Mouse (Mus musculus) CH12.LX (cell line): ENCODE data around the gene Gjb4. TPM values are rescaled to one million over a fixed set of nuclear protein-coding genes. Genes with fewer than 3 reads are reported as not detected.

ENCODE experiments used
- DNase-seq: peaks from one replicate; pipeline ENCODE4 v3.0.0-alpha.2; 2013; ENCODE audit errors: extremely low read depth
- H3K27ac ChIP-seq: 2 replicates; pipeline ENCODE4 v1.5.1; 2012; ENCODE audit warnings: low read depth, mild to moderate bottlenecking, control low read depth, moderate library complexity; ENCODE audit not compliant: insufficient read depth
- H3K27me3 ChIP-seq: replicated peaks from 2 replicates; pipeline ENCODE3; 2012; ENCODE audit warnings: inconsistent platforms
- H3K36me3 ChIP-seq, 2 experiments: replicated peaks in 1 of 2; 2 replicates each; pipeline versions ENCODE3 to v1.6.1; 2012; ENCODE audit warnings: inconsistent platforms in 1 of 2, low read length in 1 of 2, mild to moderate bottlenecking in 1 of 2, mixed read lengths in 1 of 2, moderate library complexity in 1 of 2; ENCODE audit not compliant: control insufficient read depth in 1 of 2, insufficient read depth in 1 of 2
- H3K4me1 ChIP-seq, 2 experiments: 2 replicates each; pipeline ENCODE4 v1.6.1; 2012; ENCODE audit warnings: inconsistent platforms in 1 of 2, moderate library complexity in 1 of 2; ENCODE audit not compliant: insufficient read depth in 2 of 2, control insufficient read depth in 1 of 2
- H3K4me2 ChIP-seq: 2 replicates; pipeline ENCODE4 v1.6.1; 2012; ENCODE audit warnings: low read depth, mild to moderate bottlenecking, control low read depth; ENCODE audit not compliant: poor library complexity, insufficient read depth, severe bottlenecking
- H3K4me3 ChIP-seq, 3 experiments: fragments of 150-350 bp in 1 of 3; sonication (generic) in 1 of 3; replicated peaks in 1 of 3; 2 replicates each; pipeline versions ENCODE3 to v1.5.1; 2011 to 2012; ENCODE audit warnings: low read depth in 2 of 3, low read length in 2 of 3, mild to moderate bottlenecking in 2 of 3, moderate library complexity in 2 of 3, control low read depth in 1 of 3, improper control_type of control experiment in 1 of 3, inconsistent platforms in 1 of 3, mixed read lengths in 1 of 3; ENCODE audit not compliant: poor library complexity in 1 of 3
- H3K79me2 ChIP-seq: replicated peaks from 2 replicates; pipeline ENCODE4 v1.6.1; 2012; ENCODE audit warnings: mild to moderate bottlenecking, moderate library complexity; ENCODE audit not compliant: control insufficient read depth, poor library complexity, insufficient read depth, severe bottlenecking; ENCODE audit errors: extremely low read depth
- H3K9ac ChIP-seq: 2 replicates; pipeline ENCODE4 v1.6.1; 2012; ENCODE audit warnings: low read depth, mild to moderate bottlenecking, control low read depth, moderate library complexity; ENCODE audit not compliant: insufficient read depth
- H3K9me3 ChIP-seq: replicated peaks from 2 replicates; pipeline ENCODE3; 2012; ENCODE audit warnings: low read length, inconsistent platforms, mixed read lengths
- CTCF ChIP-seq, 2 experiments: IDR thresholded peaks in 1 of 2; conservative IDR thresholded peaks in 1 of 2; 2 replicates each; pipeline ENCODE4 v1.5.1; 2011 to 2012; ENCODE audit warnings: low read depth in 2 of 2, low read length in 2 of 2, improper control_type of control experiment in 1 of 2, inconsistent platforms in 1 of 2, mild to moderate bottlenecking in 1 of 2, moderate library complexity in 1 of 2
- GABPA ChIP-seq: IDR thresholded peaks from 2 replicates; pipeline ENCODE4 v1.6.1; 2012; ENCODE audit warnings: low read depth, low read length, improper control_type of control experiment, inconsistent platforms; ENCODE audit not compliant: insufficient replicate concordance
- IRF4 ChIP-seq: IDR thresholded peaks from 2 replicates; pipeline ENCODE4 v1.6.1; 2014; ENCODE audit warnings: low read depth, mild to moderate bottlenecking, inconsistent platforms, low read length, improper control_type of control experiment
- MAZ ChIP-seq: IDR thresholded peaks from 2 replicates; pipeline ENCODE4 v1.6.1; 2012; ENCODE audit warnings: low read depth, mild to moderate bottlenecking, inconsistent platforms, low read length, improper control_type of control experiment, moderate library complexity
- RAD21 ChIP-seq: IDR thresholded peaks from 2 replicates; pipeline ENCODE4 v1.6.1; 2011; ENCODE audit warnings: low read depth, mild to moderate bottlenecking, low read length, improper control_type of control experiment, moderate library complexity
- RCOR1 ChIP-seq: conservative IDR thresholded peaks from 2 replicates; pipeline ENCODE4 v1.6.1; 2012; ENCODE audit warnings: low read depth, mild to moderate bottlenecking, inconsistent platforms, low read length, improper control_type of control experiment
- SMC3 ChIP-seq: IDR thresholded peaks from 2 replicates; pipeline ENCODE4 v1.6.1; 2011; ENCODE audit warnings: low read depth, low read length, improper control_type of control experiment
- TBP ChIP-seq: conservative IDR thresholded peaks from 2 replicates; pipeline ENCODE4 v1.6.1; 2011; ENCODE audit warnings: low read depth, low read length, improper control_type of control experiment
- TCF12 ChIP-seq: IDR thresholded peaks from 2 replicates; pipeline ENCODE4 v1.6.1; 2014; ENCODE audit warnings: low read depth, mild to moderate bottlenecking, inconsistent platforms, low read length, improper control_type of control experiment
- UBTF ChIP-seq: IDR thresholded peaks from 2 replicates; pipeline ENCODE4 v1.6.1; 2012; ENCODE audit warnings: low read depth, mild to moderate bottlenecking, inconsistent platforms, low read length, improper control_type of control experiment, moderate library complexity
- ZNF384 ChIP-seq: IDR thresholded peaks from 2 replicates; pipeline ENCODE4 v1.6.1; 2012; ENCODE audit warnings: low read depth, low read length, improper control_type of control experiment, inconsistent platforms
- dilution Hi-C: fragments of 300-500 bp; cut with MboI; formaldehyde crosslinking; loops from 2 replicates; pipeline ENCODE4 v1.14.3; 2020; ENCODE audit warnings: low sequenced_read_pairs; ENCODE audit not compliant: extremely low pct_unique_long_range_greater_than_20kb, extremely low pct_ligation_motif_present
- in situ Hi-C: fragments of 300-500 bp; cut with MboI; formaldehyde crosslinking; loops from 3 replicates; pipeline ENCODE4 v1.14.3; 2019; ENCODE audit warnings: low sequenced_read_pairs, low pct_ligation_motif_present, low pct_unique_long_range_greater_than_20kb, mixed read lengths
- polyA plus RNA-seq: library from polyadenylated mRNA; unstranded; fragments of >175 nt; gene quantifications from 2 replicates; pipeline ENCODE4 v1.2.1, GENCODE M21; 2012; ENCODE audit warnings: low read depth; ENCODE audit not compliant: insufficient read length
- total RNA-seq, 2 experiments: library from RNA; depleted of rRNA; stranded (reverse); fragments of 300-350 nt in 1 of 2; fragments of >200 nt in 1 of 2; gene quantifications; 2 replicates each; pipeline ENCODE4 v1.2.3; 2012 to 2014

The Gjb4 gene
- total and polyA plus RNA-seq, 3 experiments, result not detected

DNA sequence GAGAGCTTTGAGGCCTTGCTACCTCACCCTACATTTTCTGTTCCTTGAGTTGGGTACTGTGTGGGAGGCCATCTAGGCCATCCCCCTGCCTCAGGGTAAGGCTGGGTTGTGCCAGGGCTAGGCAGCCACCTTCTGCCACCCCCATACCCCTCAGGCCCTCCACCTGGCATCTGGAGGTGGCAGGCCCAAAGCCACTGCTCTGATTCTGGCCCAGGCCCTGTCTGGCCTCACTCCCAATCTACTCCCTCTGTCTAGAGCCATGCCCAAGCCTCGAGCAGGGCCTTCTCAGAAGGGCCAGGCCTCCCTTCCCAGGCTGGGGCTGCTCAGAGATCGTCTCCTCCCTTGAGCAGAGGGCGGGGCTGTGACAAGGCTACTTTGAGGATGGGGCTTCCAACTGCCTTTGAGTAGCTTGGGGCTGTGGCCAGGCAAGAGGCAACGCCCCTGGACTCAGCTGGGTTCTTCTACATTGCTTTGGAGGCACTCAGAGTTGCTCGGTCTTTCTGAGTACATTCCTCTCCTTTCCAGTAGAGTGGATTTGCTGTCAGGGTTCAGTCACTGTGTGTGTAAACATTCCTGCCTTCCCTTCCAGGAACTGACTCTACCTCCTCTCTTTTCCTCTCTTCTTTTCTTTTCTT lies 18.9 kb downstream of the Gjb4 start:
- TF ChIP-seq RAD21, result no peak
- TF ChIP-seq UBTF, result no peak
- no peak for TF ChIP-seq TCF12
- no peak for TF ChIP-seq SMC3
- TF ChIP-seq MAZ, result no peak
- TF ChIP-seq ZNF384, result no peak
- no peak for TF ChIP-seq RCOR1
- H3K27me3 ChIP-seq, result peaks cover 4% of the 10 kb centered on the region
- dilution Hi-C loops, result no loop called here
- no peaks in the 10 kb centered on the region for H3K36me3 ChIP-seq
- H3K4me1 ChIP-seq, result no peaks in the 10 kb centered on the region
- H3K79me2 ChIP-seq, result no peaks in the 10 kb centered on the region
- no peak overlapping the region for H3K9ac ChIP-seq
- no peaks in the 10 kb centered on the region for H3K9me3 ChIP-seq
- no peak overlapping the region for H3K27ac ChIP-seq
- in situ Hi-C loops, result no loop called here
- H3K4me3 ChIP-seq, result no peak overlapping the region
- no peak for DNase-seq
- no peak overlapping the region for H3K4me2 ChIP-seq

DNA sequence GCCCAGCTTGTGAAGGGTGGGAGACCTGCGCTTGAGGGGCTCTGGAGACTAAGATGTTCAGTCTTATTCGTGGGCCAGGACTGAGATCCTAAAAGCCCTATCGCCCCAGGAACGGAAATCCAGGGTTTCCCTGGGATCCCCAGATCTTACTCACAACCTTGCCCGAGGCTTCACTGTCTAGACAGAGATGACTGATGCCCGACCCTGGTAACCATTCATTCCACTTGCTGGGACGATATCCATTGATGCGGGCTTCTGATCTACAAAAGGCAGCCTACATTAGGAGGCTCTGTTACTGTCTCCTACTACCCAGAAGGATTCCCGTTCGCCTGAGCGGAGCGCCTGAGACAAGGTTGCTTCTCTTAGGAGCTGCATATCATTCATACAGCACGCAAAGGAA lies 22.7 kb downstream of the Gjb4 start:
- Histone ChIP-seq H3K4me1 (peaks cover 0 to 2% of the 10 kb centered on the region in 2 experiments; a peak in 1 of 4 replicates), H3K9me3 (no peaks in the 10 kb centered on the region), H3K27ac (no peak overlapping the region), H3K27me3 (peaks cover 8% of the 10 kb centered on the region), H3K9ac (no peak overlapping the region), H3K4me2 (no peak overlapping the region), H3K79me2 (no peaks in the 10 kb centered on the region), H3K36me3 (no peaks in the 10 kb centered on the region), H3K4me3 (no peak overlapping the region)
- TF ChIP-seq GABPA (no peak), IRF4 (no peak), RAD21 (no peak), ZNF384 (no peak), TBP (no peak), CTCF (conservative IDR thresholded peaks at IDR 0.05 in 1 of 2, IDR thresholded peaks at IDR 0.05 in 1 of 2; ENCODE audit: low read depth in 2 of 2, low read length in 2 of 2) (no peak)
- DNase-seq, result no peak
- dilution Hi-C loops (no loop called here), in situ Hi-C loops (no loop called here)
